Mouse (Mus musculus): ENCODE data around the gene Flywch1.

DNA sequence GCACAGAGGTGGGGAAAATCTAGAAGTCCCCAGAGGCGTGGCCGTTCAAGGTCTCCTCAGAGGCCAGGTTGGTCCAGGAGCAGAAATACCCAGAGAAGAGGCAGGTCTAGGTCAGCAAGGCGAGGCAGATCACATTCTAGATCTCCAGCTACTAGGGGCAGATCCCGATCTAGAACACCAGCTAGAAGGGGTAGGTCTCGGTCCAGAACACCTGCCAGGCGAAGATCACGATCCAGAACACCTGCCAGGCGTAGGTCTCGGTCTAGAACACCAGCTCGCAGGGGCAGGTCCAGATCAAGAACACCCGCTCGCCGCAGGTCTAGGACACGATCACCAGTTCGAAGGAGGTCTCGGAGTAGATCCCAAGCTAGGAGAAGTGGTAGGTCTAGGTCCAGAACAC lies 44.2 kb upstream of the Flywch1 start:
- TF ChIP-seq EP300 (IDR thresholded peaks at IDR 0.05; ENCODE audit: low read length) (no peak), ZC3H11A (IDR thresholded peaks at IDR 0.05; ENCODE audit: low read depth, low read length) (no peak), TBP (conservative IDR thresholded peaks at IDR 0.05; ENCODE audit: low read depth, low read length) (no peak), CTCF (conservative IDR thresholded peaks at IDR 0.05 in 1 of 2, IDR thresholded peaks at IDR 0.05 in 1 of 2; ENCODE audit: low read depth in 2 of 2, low read length in 2 of 2) (no peak), IRF4 (IDR thresholded peaks at IDR 0.05; ENCODE audit: low read depth, low read length) (no peak), POLR2A (IDR thresholded peaks at IDR 0.05; ENCODE audit: low read depth, low read length) (no peak; the same call in 1 of the 2 replicates), CHD2 (IDR thresholded peaks at IDR 0.05; ENCODE audit: low read length) (no peak), USF1 (IDR thresholded peaks at IDR 0.05; ENCODE audit: low read depth, low read length) (no peak), JUN (IDR thresholded peaks at IDR 0.05; ENCODE audit: insufficient read depth, low read depth, low read length) (no peak), MAX (IDR thresholded peaks at IDR 0.05; ENCODE audit: low read length) (no peak), SIN3A (IDR thresholded peaks at IDR 0.05; ENCODE audit: low read length) (no peak)
